Mouse (Mus musculus) lung, adult 2 months (tissue): ENCODE measurements at regions not wholly inside any gene's neighbourhood (a gene's known extent, or its start where the extent isn't known, plus 50 kb on each side); places are given as distances from the start of the nearest gene placed in this dataset.

Experiments used
- DNase-seq: peaks from one replicate; pipeline ENCODE4 v3.0.0; 2022
- H3K4me1 ChIP-seq: fragments of 200-500 bp; 2 replicates; pipeline ENCODE4 v1.6.1; 2011; ENCODE audit warnings: low read length; ENCODE audit not compliant: control insufficient read depth, insufficient read depth
- H3K4me3 ChIP-seq: fragments of 200-500 bp; replicated peaks from 2 replicates; pipeline ENCODE3; 2011; ENCODE audit warnings: low read depth, mild to moderate bottlenecking, control low read depth, low read length; ENCODE audit errors: extremely low read depth
- CTCF ChIP-seq: fragments of 200-500 bp; IDR thresholded peaks from 2 replicates; pipeline ENCODE4 v1.5.1; 2011; ENCODE audit warnings: mild to moderate bottlenecking, low read length, control low read depth; ENCODE audit not compliant: insufficient read depth
- POLR2A ChIP-seq: fragments of 200-500 bp; IDR thresholded peaks from 2 replicates; pipeline ENCODE4 v1.6.1; 2011; ENCODE audit warnings: low read depth, mild to moderate bottlenecking, control low read depth, low read length, borderline replicate concordance; ENCODE audit errors: extremely low read depth
- WGBS: fragments of 180-500 bp; shearing (Covaris S2); methylation state at CpG from one replicate; pipeline ENCODE4 v1.1.7; 2018; 5-methylcytosine and 5-hydroxymethylcytosine counted together

- WGBS, result 54% methylated on average over 4 of the region's 4 CpGs
- no peak for DNase-seq
- no peak overlapping the region for H3K4me3 ChIP-seq
- no peaks in the 10 kb centered on the region for H3K4me1 ChIP-seq
- TF ChIP-seq POLR2A (no peak), CTCF (no peak)
Measured at GRCm38 (mm10) chr1:73683132-73683888, 440.9 kb downstream of the Tns1 start.

- H3K4me1 ChIP-seq, result no peaks in the 10 kb centered on the region
- DNase-seq, result no peak
- H3K4me3 ChIP-seq, result no peak overlapping the region
- 62% methylated on average over 1 of the region's 1 CpGs for WGBS
- TF ChIP-seq POLR2A, result no peak
- TF ChIP-seq CTCF, result no peak
Measured at GRCm38 (mm10) chr1:73681697-73682096, 442.6 kb downstream of the Tns1 start.

GRCm38 (mm10) chr1:73680829-73681228 is 443.4 kb downstream of the Tns1 start:
- DNase-seq, result no peak
- Histone ChIP-seq H3K4me3 (no peak overlapping the region), H3K4me1 (no peaks in the 10 kb centered on the region)
- 70% methylated on average over 3 of the region's 3 CpGs for WGBS
- TF ChIP-seq POLR2A (no peak), CTCF (no peak)

- no peaks in the 10 kb centered on the region for H3K4me1 ChIP-seq
- WGBS, result 76% methylated on average over 1 of the region's 1 CpGs
- no peak for DNase-seq
- no peak overlapping the region for H3K4me3 ChIP-seq
- no peak for TF ChIP-seq POLR2A
- no peak for TF ChIP-seq CTCF
Measured at GRCm38 (mm10) chr1:73673851-73674235, 450.4 kb downstream of the Tns1 start.

- WGBS, result 45% methylated on average over 4 of the region's 4 CpGs
- TF ChIP-seq POLR2A (no peak), CTCF (no peak)
- no peaks in the 10 kb centered on the region for H3K4me1 ChIP-seq
Measured at GRCm38 (mm10) chr1:73673191-73673850, 450.9 kb downstream of the Tns1 start.

GRCm38 (mm10) chr1:73672239-73672638 is 452.0 kb downstream of the Tns1 start:
- 76% methylated on average over 4 of the region's 4 CpGs for WGBS
- DNase-seq, result no peak

More at GRCm38 (mm10) chr1:73673191-73673850, 450.9 kb downstream of the Tns1 start:
- no peak overlapping the region for H3K4me3 ChIP-seq
- DNase-seq, result no peak

GRCm38 (mm10) chr1:73668691-73669090 is 455.6 kb downstream of the Tns1 start:
- WGBS, result 71% methylated on average over 2 of the region's 2 CpGs

More at GRCm38 (mm10) chr1:73672239-73672638, 452.0 kb downstream of the Tns1 start:
- no peaks in the 10 kb centered on the region for H3K4me1 ChIP-seq
- TF ChIP-seq POLR2A (no peak), CTCF (no peak)
- no peak overlapping the region for H3K4me3 ChIP-seq

GRCm38 (mm10) chr1:73663546-73663945 is 460.7 kb downstream of the Tns1 start:
- no peak for DNase-seq
- no peak overlapping the region for H3K4me3 ChIP-seq
- no peak for TF ChIP-seq CTCF
- no peak for TF ChIP-seq POLR2A
- WGBS, result 26% methylated on average over 1 of the region's 1 CpGs
- no peaks in the 10 kb centered on the region for H3K4me1 ChIP-seq

More at GRCm38 (mm10) chr1:73668691-73669090, 455.6 kb downstream of the Tns1 start:
- TF ChIP-seq CTCF (no peak), POLR2A (no peak)
- Histone ChIP-seq H3K4me3 (no peak overlapping the region), H3K4me1 (no peaks in the 10 kb centered on the region)
- DNase-seq, result no peak

- 59% methylated on average over 3 of the region's 3 CpGs for WGBS
- TF ChIP-seq CTCF (no peak), POLR2A (no peak)
- H3K4me3 ChIP-seq, result no peak overlapping the region
- no peak for DNase-seq
- H3K4me1 ChIP-seq, result no peaks in the 10 kb centered on the region
Measured at GRCm38 (mm10) chr1:73645011-73645410, 479.2 kb downstream of the Tns1 start.

GRCm38 (mm10) chr1:73644394-73644793 is 479.9 kb downstream of the Tns1 start:
- 68% methylated on average over 5 of the region's 5 CpGs for WGBS
- Histone ChIP-seq H3K4me1 (no peaks in the 10 kb centered on the region), H3K4me3 (no peak overlapping the region)
- TF ChIP-seq CTCF (no peak), POLR2A (no peak)
- no peak for DNase-seq
